Mouse (Mus musculus) bone marrow macrophage, adult 2 months (primary cell): ENCODE measurements around the gene Gm43552.

Source experiments
- CTCF ChIP-seq: IDR thresholded peaks from 2 replicates; pipeline ENCODE4 v1.5.1; 2012; ENCODE audit warnings: low read depth, mild to moderate bottlenecking, low read length, moderate library complexity
- POLR2A ChIP-seq: IDR thresholded peaks from 2 replicates; pipeline ENCODE4 v1.6.1; 2012; ENCODE audit warnings: mild to moderate bottlenecking, low read depth, low read length, borderline replicate concordance

DNA sequence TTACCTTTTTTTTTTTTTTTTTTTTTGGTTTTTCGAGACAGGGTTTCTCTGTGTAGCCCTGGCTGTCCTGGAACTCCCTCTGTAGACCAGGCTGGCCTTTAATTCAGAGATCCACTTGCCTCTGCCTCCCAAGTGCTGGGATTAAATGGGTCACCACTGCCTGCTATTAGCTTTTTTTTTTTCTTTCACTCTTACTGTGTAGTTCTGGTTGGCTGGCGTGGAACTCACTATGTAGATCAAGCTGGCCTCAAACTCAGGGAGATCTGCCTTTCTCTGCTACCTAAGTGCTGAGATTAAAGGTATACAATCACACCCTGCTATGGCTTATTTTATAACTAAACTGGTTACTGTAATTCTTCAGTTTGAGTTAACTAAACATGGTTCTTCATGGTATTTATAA lies 6.1 kb downstream of the Gm43552 start:
- TF ChIP-seq CTCF (no peak), POLR2A (no peak)
